ENCODE assay signal across 8 mouse cellular contexts in the genomic region with DNA sequence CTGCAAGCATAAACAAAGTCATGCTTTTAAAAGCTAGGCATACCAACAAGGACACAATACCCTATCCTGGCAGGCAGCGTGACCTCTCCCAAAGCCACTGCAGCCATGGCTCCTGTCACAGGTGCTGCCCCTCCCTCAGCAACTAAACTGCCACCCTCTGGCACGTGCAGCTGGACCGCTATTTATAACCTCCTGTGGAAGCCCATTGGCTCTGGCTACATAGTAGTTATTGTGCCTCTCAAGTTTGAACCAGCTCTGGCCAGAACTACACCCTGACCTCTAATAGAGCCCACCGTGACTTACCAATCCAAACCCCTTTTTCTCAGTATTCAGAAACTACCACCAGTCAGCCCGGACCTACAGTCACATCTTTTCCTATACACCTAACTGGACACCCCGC. TPM values are rescaled to one million over a fixed set of nuclear protein-coding genes. Genes with fewer than 3 reads are reported as not detected.
DNase-seq lines count a peak whose midpoint lies in the region; ATAC-seq lines count a peak whose summit lies in the region.

No protein-coding gene starts in this region.

- H3K9ac ChIP-seq in forebrain, embryonic 13.5 days, result peak overlapping the region; percentile 87
- peak overlapping the region; percentile 82; the same call in 1 of the 2 replicates for H3K9ac ChIP-seq in limb, embryonic 15.5 days
- H3K9ac ChIP-seq in neural tube, embryonic 11.5 days (ENCODE audit: low read length), result peak overlapping the region; percentile 89

- peak overlapping the region; percentile 93; the same call in 1 of the 2 replicates for H3K27ac ChIP-seq in forebrain, embryonic 13.5 days
- peak overlapping the region; percentile 94 for H3K27ac ChIP-seq in hindbrain, embryonic 10.5 days
- peak overlapping the region; percentile 96; the same call in 1 of the 2 replicates for H3K27ac ChIP-seq in limb, embryonic 15.5 days
- no peak overlapping the region for H3K27ac ChIP-seq in neural tube, embryonic 11.5 days (ENCODE audit: low read depth, low read length)

- 4% methylated on average over 6 of the region's 6 CpGs for WGBS in forebrain, embryonic 13.5 days
- WGBS in hindbrain, embryonic 10.5 days, result 6% methylated on average over 6 of the region's 6 CpGs
- 2% methylated on average over 6 of the region's 6 CpGs for WGBS in limb, embryonic 15.5 days
- whole genome bisulfite sequencing in neural tube, embryonic 11.5 days, result 2% methylated on average over 6 of the region's 6 CpGs

- peaks cover 15% of the 10 kb centered on the region for H3K36me3 ChIP-seq in forebrain, embryonic 13.5 days (ENCODE audit: poor library complexity, severe bottlenecking)
- H3K36me3 ChIP-seq in hindbrain, embryonic 10.5 days, result peaks cover 15% of the 10 kb centered on the region
- peaks cover 12% of the 10 kb centered on the region for H3K36me3 ChIP-seq in limb, embryonic 15.5 days
- no peaks in the 10 kb centered on the region for H3K36me3 ChIP-seq in neural tube, embryonic 11.5 days (ENCODE audit: control insufficient read depth, insufficient read depth, low read length)

- peak; percentile 6 for ATAC-seq in forebrain, embryonic 13.5 days
- ATAC-seq in limb, embryonic 15.5 days (ENCODE audit: insufficient number of reproducible peaks, low FRiP score, low TSS enrichment, low read depth), result 0 out of 2 replicates have a peak, but pooled peaks have one; percentile 5
- ATAC-seq in neural tube, embryonic 11.5 days (ENCODE audit: insufficient read depth, low FRiP score, low TSS enrichment), result peak; percentile 24; the same call in 1 of the 2 replicates
- no peak for ATAC-seq in inflammation-experienced regulatory T-cells, adult 6 months

- intact Hi-C loops in left cerebral cortex, postnatal 4 days (cut with DNase I), result no loop called here
- intact Hi-C loops in left cerebral cortex, postnatal 36 days (cut with DNase I), result no loop called here

- H3K4me3 ChIP-seq in forebrain, embryonic 13.5 days, result peak overlapping the region; percentile 80
- peak overlapping the region; percentile 86 for H3K4me3 ChIP-seq in hindbrain, embryonic 10.5 days
- peak overlapping the region; percentile 92 for H3K4me3 ChIP-seq in limb, embryonic 15.5 days
- H3K4me3 ChIP-seq in neural tube, embryonic 11.5 days (ENCODE audit: low read depth, low read length), result peak overlapping the region; percentile 60

- H3K4me1 ChIP-seq in forebrain, embryonic 13.5 days, result peaks cover 31% of the 10 kb centered on the region
- H3K4me1 ChIP-seq in hindbrain, embryonic 10.5 days (replicated peaks), result peaks cover 28% of the 10 kb centered on the region
- peaks cover 7% of the 10 kb centered on the region for H3K4me1 ChIP-seq in limb, embryonic 15.5 days
- peaks cover 3% of the 10 kb centered on the region; the same call in 1 of the 2 replicates for H3K4me1 ChIP-seq in neural tube, embryonic 11.5 days (ENCODE audit: control insufficient read depth, insufficient read depth, low read length)

- no peaks in the 10 kb centered on the region for H3K27me3 ChIP-seq in forebrain, embryonic 13.5 days
- H3K27me3 ChIP-seq in hindbrain, embryonic 10.5 days (ENCODE audit: insufficient read depth, poor library complexity, severe bottlenecking), result no peaks in the 10 kb centered on the region
- H3K27me3 ChIP-seq in limb, embryonic 15.5 days, result no peaks in the 10 kb centered on the region
- no peaks in the 10 kb centered on the region for H3K27me3 ChIP-seq in neural tube, embryonic 11.5 days (ENCODE audit: control insufficient read depth, insufficient read depth, low read length)

- no peaks in the 10 kb centered on the region for H3K9me3 ChIP-seq in forebrain, embryonic 13.5 days (replicated peaks)
- H3K9me3 ChIP-seq in hindbrain, embryonic 10.5 days, result no peaks in the 10 kb centered on the region
- H3K9me3 ChIP-seq in limb, embryonic 15.5 days, result no peaks in the 10 kb centered on the region
- no peaks in the 10 kb centered on the region for H3K9me3 ChIP-seq in neural tube, embryonic 11.5 days (ENCODE audit: control insufficient read depth, low read length)

- DNase-seq in left cerebral cortex, postnatal 4 days, result peak; percentile 16
- DNase-seq in left cerebral cortex, postnatal 36 days (ENCODE audit: low spot score in 2 of 2), result no peak
- DNase-seq in hindbrain, embryonic 10.5 days (ENCODE audit: low spot score), result peak; percentile 30
- DNase-seq in neural tube, embryonic 11.5 days (ENCODE audit: low spot score), result peak; percentile 33
- DNase-seq in cerebellum, adult 11 months, result no peak

- peak overlapping the region; percentile 75 for H3K4me2 ChIP-seq in forebrain, embryonic 13.5 days
- H3K4me2 ChIP-seq in limb, embryonic 15.5 days, result peak overlapping the region; percentile 59
- peak overlapping the region; percentile 50 for H3K4me2 ChIP-seq in neural tube, embryonic 11.5 days (ENCODE audit: low read depth)

RNA-seq across cellular contexts. Expression of a gene that starts 20.4 kb away (rescaled TPM):
- 100 to 1,000 TPM; 115 to 124 TPM for total RNA-seq in left cerebral cortex, postnatal 4 days (2021)
- 100 to 1,000 TPM; 100 to 106 TPM for total RNA-seq in left cerebral cortex, postnatal 36 days (2021)
- 178 and 207 TPM in 2 replicates for polyA plus RNA-seq in forebrain, embryonic 13.5 days (2015; fragmentation: Nextera tagmentation; extraction: Ambion mirVana)
- 103 and 122 TPM in 2 replicates for polyA plus RNA-seq in hindbrain, embryonic 10.5 days (2016; fragmentation: Nextera tagmentation; extraction: Ambion mirVana)
- polyA plus RNA-seq in limb, embryonic 15.5 days (2015; fragmentation: Nextera tagmentation; extraction: Ambion mirVana), result 49.0 and 62.0 TPM in 2 replicates
- polyA plus RNA-seq in neural tube, embryonic 11.5 days (2014; fragmentation: Nextera tagmentation; extraction: Ambion mirVana), result 118 and 124 TPM in 2 replicates
- 10 to 100 TPM; 50.7 to 54.5 (median 53.0) TPM for polyA plus RNA-seq in inflammation-experienced regulatory T-cells, adult 6 months (2017; shearing (Covaris generic))

RNA-seq across cellular contexts. Expression of a gene that starts 54.5 kb away (rescaled TPM):
- 10 to 100 TPM; 35.7 to 36.3 TPM for total RNA-seq in left cerebral cortex, postnatal 4 days (2021)
- 10 to 100 TPM; 22.7 to 28.8 TPM for total RNA-seq in left cerebral cortex, postnatal 36 days (2021)
- polyA plus RNA-seq in forebrain, embryonic 13.5 days (2015; fragmentation: Nextera tagmentation; extraction: Ambion mirVana), result 113 and 118 TPM in 2 replicates
- 74.8 and 75.8 TPM in 2 replicates for polyA plus RNA-seq in hindbrain, embryonic 10.5 days (2016; fragmentation: Nextera tagmentation; extraction: Ambion mirVana)
- 57.9 and 59.4 TPM in 2 replicates for polyA plus RNA-seq in limb, embryonic 15.5 days (2015; fragmentation: Nextera tagmentation; extraction: Ambion mirVana)
- 75.0 and 81.3 TPM in 2 replicates for polyA plus RNA-seq in neural tube, embryonic 11.5 days (2014; fragmentation: Nextera tagmentation; extraction: Ambion mirVana)
- polyA plus RNA-seq in inflammation-experienced regulatory T-cells, adult 6 months (2017; shearing (Covaris generic)), result 100 to 1,000 TPM in 1 of 3 experiments, 10 to 100 TPM in 2; 86.0 to 155 (median 86.1) TPM

Comparison
In these comparisons a context has a peak if more than half of its experiments do, and no peak if none do; other contexts are left out.
1. DNase-seq: peak in left cerebral cortex, postnatal 4 days (single experiment), hindbrain, embryonic 10.5 days (single experiment) and neural tube, embryonic 11.5 days (single experiment); none in left cerebral cortex, postnatal 36 days (0 of 2) and cerebellum, adult 11 months (single experiment).
2. Peak in every context shown above with its lines, with median percentiles within 50 percentile points of each other: H3K4me2 ChIP-seq, H3K4me3 ChIP-seq and H3K9ac ChIP-seq.